Mouse (Mus musculus): Measurements from ENCODE around the gene Tmem178.

GRCm38 (mm10) chr17:80970716-80971115 is 26.3 kb downstream of the Tmem178 start:
- no peak for TF ChIP-seq POLR2A (IDR thresholded peaks at IDR 0.05; ENCODE audit: borderline replicate concordance, low read depth, low read length)
- TF ChIP-seq CTCF (IDR thresholded peaks at IDR 0.05; ENCODE audit: low read depth, low read length): no peak

All from bone marrow macrophage, adult 2 months (primary cell).